Mouse (Mus musculus) spleen, adult 18-20 months (tissue): ENCODE measurements around the gene Krtap4-1.

ENCODE experiments used
- DNase-seq, 2 experiments: peaks; one replicate each; pipeline ENCODE4 v3.0.0; 2022; ENCODE audit warnings: mixed read lengths in 2 of 2

The Krtap4-1 gene

GRCm38 (mm10) chr11:99583245-99583704 is 44.8 kb downstream of the Krtap4-1 start, which contains the start of gene Krtap1-4:
Krtap1-4 (minus strand) TSS chr11:99583654.
- DNase-seq = no peak

- DNase-seq = no peak
Observed at GRCm38 (mm10) chr11:99581564-99581963, 46.5 kb downstream of the Krtap4-1 start.

GRCm38 (mm10) chr11:99581051-99581450 is 47.0 kb downstream of the Krtap4-1 start:
- DNase-seq = no peak

GRCm38 (mm10) chr11:99580636-99581035 is 47.4 kb downstream of the Krtap4-1 start, which contains the start of gene Krtap1-5:
Krtap1-5 (minus strand) TSS chr11:99581016.
- DNase-seq = no peak
